8 mouse cellular contexts compared by ENCODE assay signal in genomic region chr11:78175771-78176401, GRCm38 (mm10). TPM values are rescaled to one million over a fixed set of nuclear protein-coding genes. Genes with fewer than 3 reads are reported as not detected.
DNase-seq lines count a peak whose midpoint lies in the region; ATAC-seq and TF ChIP-seq lines count a peak whose summit lies in the region.

No protein-coding gene starts in this region.

- ATAC-seq in megakaryocyte, adult 5-6 weeks (ENCODE audit: poor library complexity, severe bottlenecking), result no peak
- ATAC-seq in embryonic facial prominence, embryonic 12.5 days (ENCODE audit: insufficient number of reproducible peaks, insufficient read depth, low FRiP score, low TSS enrichment), result no peak

- TF ChIP-seq CTCF in olfactory bulb, adult 2 months (IDR thresholded peaks at IDR 0.05; ENCODE audit: insufficient read depth, low read depth, low read length), result no peak

- H3K27me3 ChIP-seq in megakaryocyte, embryonic 14.5 days (replicated peaks), result no peaks in the 10 kb centered on the region
- no peaks in the 10 kb centered on the region for H3K27me3 ChIP-seq in embryonic facial prominence, embryonic 12.5 days
- no peaks in the 10 kb centered on the region for H3K27me3 ChIP-seq in limb, embryonic 10.5 days (ENCODE audit: low read depth, poor library complexity, severe bottlenecking)

- peak overlapping the region; percentile 85 for H3K27ac ChIP-seq in embryonic facial prominence, embryonic 12.5 days
- peak overlapping the region; percentile 92 for H3K27ac ChIP-seq in limb, embryonic 10.5 days
- H3K27ac ChIP-seq in olfactory bulb, adult 2 months (ENCODE audit: insufficient read depth, low read depth, low read length), result no peak overlapping the region

- peak overlapping the region; percentile 98 for H3K4me3 ChIP-seq in megakaryocyte, embryonic 14.5 days (replicated peaks)
- peak overlapping the region; percentile 49 for H3K4me3 ChIP-seq in embryonic facial prominence, embryonic 12.5 days
- H3K4me3 ChIP-seq in limb, embryonic 10.5 days, result peak overlapping the region; percentile 61
- peak overlapping the region; percentile 82 for H3K4me3 ChIP-seq in olfactory bulb, adult 2 months (ENCODE audit: insufficient read depth, low read depth, low read length)

- peak overlapping the region; percentile 88 for H3K4me2 ChIP-seq in embryonic facial prominence, embryonic 12.5 days (replicated peaks)

- H3K9ac ChIP-seq in embryonic facial prominence, embryonic 12.5 days, result peak overlapping the region; percentile 70

- H3K9me3 ChIP-seq in megakaryocyte, embryonic 14.5 days, result no peaks in the 10 kb centered on the region
- no peaks in the 10 kb centered on the region for H3K9me3 ChIP-seq in embryonic facial prominence, embryonic 12.5 days
- no peaks in the 10 kb centered on the region for H3K9me3 ChIP-seq in limb, embryonic 10.5 days (replicated peaks)

- H3K36me3 ChIP-seq in megakaryocyte, embryonic 14.5 days (replicated peaks; ENCODE audit: low read length), result peaks cover 36% of the 10 kb centered on the region
- H3K36me3 ChIP-seq in embryonic facial prominence, embryonic 12.5 days, result peaks cover 28% of the 10 kb centered on the region
- H3K36me3 ChIP-seq in limb, embryonic 10.5 days, result peaks cover 42% of the 10 kb centered on the region

- no peak for TF ChIP-seq POLR2A in olfactory bulb, adult 2 months (IDR thresholded peaks at IDR 0.05; ENCODE audit: insufficient read depth, low read depth, low read length)

- WGBS in embryonic facial prominence, embryonic 12.5 days, result 3% methylated on average over 9 of the region's 10 CpGs
- 8% methylated on average over 9 of the region's 10 CpGs for WGBS in limb, embryonic 10.5 days
- 6% methylated on average over 10 of the region's 10 CpGs for whole genome bisulfite sequencing in olfactory bulb, adult 2 months

- no peak for DNase-seq in limb, embryonic 10.5 days (ENCODE audit: low spot score)
- no peak for DNase-seq in layer of hippocampus, adult 9-11 months
- no peak for DNase-seq in gastrocnemius, adult 18-20 months (ENCODE audit: low spot score)
- no peak for DNase-seq in cerebellum, postnatal 14 days

- H3K4me1 ChIP-seq in megakaryocyte, embryonic 14.5 days, result peaks cover 51% of the 10 kb centered on the region
- H3K4me1 ChIP-seq in embryonic facial prominence, embryonic 12.5 days, result peaks cover 27% of the 10 kb centered on the region
- H3K4me1 ChIP-seq in limb, embryonic 10.5 days, result peaks cover 48% of the 10 kb centered on the region
- H3K4me1 ChIP-seq in olfactory bulb, adult 2 months (ENCODE audit: control insufficient read depth, insufficient read depth, low read length), result peaks cover 24% of the 10 kb centered on the region

RNA-seq across cellular contexts. Expression of gene Nek8, which starts 0.6 kb away (rescaled TPM):
- 1.3 and 2.2 TPM in 2 replicates for polyA plus RNA-seq in megakaryocyte, embryonic 14.5 days (2012; ENCODE audit: insufficient read depth, low replicate concordance)
- total RNA-seq in megakaryocyte, adult 5-6 weeks (2015), result 2.4 and 8.6 TPM in 2 replicates
- 2.1 and 6.9 TPM in 2 replicates for total RNA-seq in megakaryocyte, adult 5-6 weeks (2017)
- polyA plus RNA-seq in embryonic facial prominence, embryonic 12.5 days (2016; fragmentation: Nextera tagmentation; extraction: Ambion mirVana), result 17.5 and 18.9 TPM in 2 replicates
- 17.3 and 19.9 TPM in 2 replicates for polyA plus RNA-seq in limb, embryonic 10.5 days (2016; fragmentation: Nextera tagmentation; extraction: Ambion mirVana)
- not detected in 2 replicates for polyA plus RNA-seq in olfactory bulb, adult 2 months (2012; ENCODE audit: insufficient read depth, insufficient read length, low replicate concordance, missing spikeins)
- total RNA-seq in gastrocnemius, adult 18-20 months (2021), result under 1 TPM; 0.37 to 0.50 TPM

RNA-seq across cellular contexts. Expression of gene Tlcd1, which starts 0.6 kb away (rescaled TPM):
- 35.9 and 67.9 TPM in 2 replicates for polyA plus RNA-seq in megakaryocyte, embryonic 14.5 days (2012; ENCODE audit: insufficient read depth, low replicate concordance)
- total RNA-seq in megakaryocyte, adult 5-6 weeks (2015), result 0.76 and 2.8 TPM in 2 replicates
- 1.0 and 1.3 TPM in 2 replicates for total RNA-seq in megakaryocyte, adult 5-6 weeks (2017)
- polyA plus RNA-seq in embryonic facial prominence, embryonic 12.5 days (2016; fragmentation: Nextera tagmentation; extraction: Ambion mirVana), result 13.5 and 14.2 TPM in 2 replicates
- polyA plus RNA-seq in limb, embryonic 10.5 days (2016; fragmentation: Nextera tagmentation; extraction: Ambion mirVana), result 10.0 and 13.1 TPM in 2 replicates
- polyA plus RNA-seq in olfactory bulb, adult 2 months (2012; ENCODE audit: insufficient read depth, insufficient read length, low replicate concordance, missing spikeins), result not detected in 2 replicates
- total RNA-seq in gastrocnemius, adult 18-20 months (2021), result 1 to 10 TPM; 1.5 to 2.2 TPM

RNA-seq across cellular contexts. Expression of gene Rpl23a, which starts 7.5 kb away (rescaled TPM):
- 151 and 1,521 TPM in 2 replicates for polyA plus RNA-seq in megakaryocyte, embryonic 14.5 days (2012; ENCODE audit: insufficient read depth, low replicate concordance)
- 2,467 and 2,664 TPM in 2 replicates for total RNA-seq in megakaryocyte, adult 5-6 weeks (2015)
- 2,641 and 2,675 TPM in 2 replicates for total RNA-seq in megakaryocyte, adult 5-6 weeks (2017)
- polyA plus RNA-seq in embryonic facial prominence, embryonic 12.5 days (2016; fragmentation: Nextera tagmentation; extraction: Ambion mirVana), result 1,221 and 1,230 TPM in 2 replicates
- 1,157 and 1,293 TPM in 2 replicates for polyA plus RNA-seq in limb, embryonic 10.5 days (2016; fragmentation: Nextera tagmentation; extraction: Ambion mirVana)
- 1,288 TPM in 1 of 2 replicates, not detected in the other for polyA plus RNA-seq in olfactory bulb, adult 2 months (2012; ENCODE audit: insufficient read depth, insufficient read length, low replicate concordance, missing spikeins)
- 100 to 1,000 TPM; 845 to 889 TPM for total RNA-seq in gastrocnemius, adult 18-20 months (2021)

RNA-seq across cellular contexts. Expression of gene Traf4, which starts 10.5 kb away (rescaled TPM):
- 4.8 and 6.3 TPM in 2 replicates for polyA plus RNA-seq in megakaryocyte, embryonic 14.5 days (2012; ENCODE audit: insufficient read depth, low replicate concordance)
- total RNA-seq in megakaryocyte, adult 5-6 weeks (2015), result 1.3 TPM in 2 replicates
- total RNA-seq in megakaryocyte, adult 5-6 weeks (2017), result 0.51 and 2.2 TPM in 2 replicates
- 119 and 122 TPM in 2 replicates for polyA plus RNA-seq in embryonic facial prominence, embryonic 12.5 days (2016; fragmentation: Nextera tagmentation; extraction: Ambion mirVana)
- 178 and 181 TPM in 2 replicates for polyA plus RNA-seq in limb, embryonic 10.5 days (2016; fragmentation: Nextera tagmentation; extraction: Ambion mirVana)
- not detected in 2 replicates for polyA plus RNA-seq in olfactory bulb, adult 2 months (2012; ENCODE audit: insufficient read depth, insufficient read length, low replicate concordance, missing spikeins)
- total RNA-seq in gastrocnemius, adult 18-20 months (2021), result 1 to 10 TPM; 2.0 to 2.2 TPM

RNA-seq across cellular contexts. Expression of gene Rab34, which starts 12.3 kb away (rescaled TPM):
- 4.5 TPM in 1 of 2 replicates, not detected in the other for polyA plus RNA-seq in megakaryocyte, embryonic 14.5 days (2012; ENCODE audit: insufficient read depth, low replicate concordance)
- not detected in 2 replicates for total RNA-seq in megakaryocyte, adult 5-6 weeks (2015)
- 1.3 TPM in 1 of 2 replicates, not detected in the other for total RNA-seq in megakaryocyte, adult 5-6 weeks (2017)
- 164 and 181 TPM in 2 replicates for polyA plus RNA-seq in embryonic facial prominence, embryonic 12.5 days (2016; fragmentation: Nextera tagmentation; extraction: Ambion mirVana)
- polyA plus RNA-seq in limb, embryonic 10.5 days (2016; fragmentation: Nextera tagmentation; extraction: Ambion mirVana), result 139 and 141 TPM in 2 replicates
- polyA plus RNA-seq in olfactory bulb, adult 2 months (2012; ENCODE audit: insufficient read depth, insufficient read length, low replicate concordance, missing spikeins), result not detected in 2 replicates
- total RNA-seq in gastrocnemius, adult 18-20 months (2021), result 1 to 10 TPM; 2.5 to 3.5 TPM

Comparison
In these comparisons a context has a peak if more than half of its experiments do, and no peak if none do; other contexts are left out.
1. RNA of gene Tlcd1, which starts 0.6 kb away (polyA plus RNA-seq): 35.9 to 67.9 TPM in megakaryocyte, embryonic 14.5 days, 13.5 to 14.2 TPM in embryonic facial prominence, embryonic 12.5 days and 10.0 to 13.1 TPM in limb, embryonic 10.5 days; not detected in olfactory bulb, adult 2 months; every median in the first group is over 10 times any median in the second.
2. Peak in every context shown above with its lines, with median percentiles within 50 percentile points of each other: H3K4me3 ChIP-seq.